Mouse (Mus musculus) forebrain, embryonic 11.5 days (tissue): ENCODE data around the gene Snrnp48. TPM values are rescaled to one million over a fixed set of nuclear protein-coding genes. Genes with fewer than 3 reads are reported as not detected.

Source experiments
- ATAC-seq: fragments of 200-750 bp; cut with Nextera tagmentation; replicated peaks from 2 replicates; pipeline ENCODE4 v1.8.0; 2017; ENCODE audit warnings: moderate TSS enrichment; ENCODE audit not compliant: low FRiP score
- DNase-seq: peaks from one replicate; pipeline ENCODE4 v3.0.0-alpha.2; 2017; ENCODE audit warnings: low spot score
- H3K27ac ChIP-seq: fragments of 300-500 bp; sonication (generic); 2 replicates; pipeline ENCODE4 v1.5.1; 2014; ENCODE audit warnings: low read depth, low read length
- H3K27me3 ChIP-seq: fragments of 300-500 bp; sonication (generic); 2 replicates; pipeline ENCODE4 v1.6.1; 2014; ENCODE audit warnings: mild to moderate bottlenecking, low read length, mixed read lengths; ENCODE audit not compliant: control insufficient read depth, insufficient read depth
- H3K36me3 ChIP-seq: fragments of 300-500 bp; sonication (generic); 2 replicates; pipeline ENCODE4 v1.6.1; 2014; ENCODE audit warnings: mild to moderate bottlenecking, low read length, moderate library complexity, mixed read lengths; ENCODE audit not compliant: control insufficient read depth, insufficient read depth
- H3K4me1 ChIP-seq: fragments of 300-500 bp; sonication (generic); replicated peaks from 2 replicates; pipeline ENCODE4 v1.6.1; 2014; ENCODE audit warnings: low read length, mixed read lengths; ENCODE audit not compliant: control insufficient read depth, insufficient read depth
- H3K4me2 ChIP-seq: fragments of 300-500 bp; sonication (generic); 2 replicates; pipeline ENCODE4 v1.6.1; 2014; ENCODE audit warnings: low read depth, mild to moderate bottlenecking, low read length, moderate library complexity, mixed read lengths; ENCODE audit not compliant: severe bottlenecking
- H3K4me3 ChIP-seq: fragments of 300-500 bp; sonication (generic); 2 replicates; pipeline ENCODE4 v1.5.1; 2014; ENCODE audit warnings: low read depth, low read length
- H3K9ac ChIP-seq: fragments of 300-500 bp; sonication (generic); 2 replicates; pipeline ENCODE4 v1.6.1; 2014; ENCODE audit warnings: low read length
- H3K9me3 ChIP-seq: fragments of 300-500 bp; sonication (generic); 2 replicates; pipeline ENCODE4 v1.6.1; 2016; ENCODE audit warnings: low read length, mixed read lengths; ENCODE audit not compliant: control insufficient read depth
- WGBS: fragments of 180-500 bp; shearing (Covaris S2); extraction: QIAGEN DNeasy Blood & Tissue Kit; methylation state at CpG from one replicate; pipeline ENCODE4 v1.1.7; 2014; 5-methylcytosine and 5-hydroxymethylcytosine counted together
- polyA plus RNA-seq: library from polyadenylated mRNA; unstranded; fragments of >200 nt; fragmentation: Nextera tagmentation; extraction: Ambion mirVana; gene quantifications from 2 replicates; pipeline ENCODE4 v1.2.1, GENCODE M21; 2014

The Snrnp48 gene
- polyA plus RNA-seq, 1 experiment from 2014 or later: 45.5 TPM

- H3K9ac ChIP-seq: no peak overlapping the region
- H3K27me3 ChIP-seq: no peaks in the 10 kb centered on the region
- no peak overlapping the region for H3K4me3 ChIP-seq
- no peaks in the 10 kb centered on the region for H3K4me1 ChIP-seq
- no peak overlapping the region for H3K27ac ChIP-seq
- whole genome bisulfite sequencing: 81% methylated on average over 5 of the region's 5 CpGs
- no peaks in the 10 kb centered on the region; the same call in 1 of the 2 replicates for H3K9me3 ChIP-seq
- H3K36me3 ChIP-seq: no peaks in the 10 kb centered on the region; the same call in 1 of the 2 replicates
- ATAC-seq: no peak
- H3K4me2 ChIP-seq: no peak overlapping the region
- DNase-seq: no peak
Observed at GRCm38 (mm10) chr13:38234651-38235050, 29.9 kb downstream of the Snrnp48 start.

GRCm38 (mm10) chr13:38235370-38235769, 30.6 kb downstream of the Snrnp48 start:
- WGBS: 71% methylated on average over 3 of the region's 3 CpGs
- H3K36me3 ChIP-seq: no peaks in the 10 kb centered on the region; the same call in 1 of the 2 replicates
- ATAC-seq: no peak

DNA sequence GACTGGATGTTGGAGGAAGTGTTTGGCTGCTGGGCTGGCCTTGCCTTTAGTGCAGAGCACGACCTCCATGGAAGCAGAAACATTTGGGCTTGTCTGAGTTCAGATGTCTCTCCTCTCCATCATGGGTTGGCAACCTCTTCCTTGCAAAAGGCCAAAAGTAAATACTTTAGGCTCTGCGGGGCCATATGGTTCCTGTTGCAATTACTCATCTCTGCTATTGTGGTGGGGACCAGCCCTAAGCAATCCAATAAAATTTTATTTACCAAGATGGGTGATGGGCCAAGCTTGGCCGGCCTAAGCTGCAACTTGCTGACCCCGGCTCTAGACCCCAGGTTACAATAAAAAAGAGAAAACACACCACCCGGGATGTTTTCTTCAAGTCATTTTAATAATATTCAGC, 43.4 kb downstream of the Snrnp48 start:
- DNase-seq (no peak), ATAC-seq (no peak)
- 81% methylated on average over 5 of the region's 5 CpGs for WGBS
- Histone ChIP-seq H3K27ac (no peak overlapping the region), H3K27me3 (no peaks in the 10 kb centered on the region), H3K9ac (no peak overlapping the region), H3K9me3 (no peaks in the 10 kb centered on the region), H3K4me3 (no peak overlapping the region), H3K4me2 (no peak overlapping the region), H3K36me3 (no peaks in the 10 kb centered on the region), H3K4me1 (no peaks in the 10 kb centered on the region)

More at GRCm38 (mm10) chr13:38235370-38235769, 30.6 kb downstream of the Snrnp48 start:
- Histone ChIP-seq H3K27me3 (no peaks in the 10 kb centered on the region), H3K27ac (no peak overlapping the region), H3K9ac (no peak overlapping the region), H3K4me2 (no peak overlapping the region), H3K4me3 (no peak overlapping the region), H3K9me3 (no peaks in the 10 kb centered on the region; the same call in 1 of the 2 replicates), H3K4me1 (no peaks in the 10 kb centered on the region)
- DNase-seq: no peak

- ATAC-seq: no peak
- 87% methylated on average over 3 of the region's 3 CpGs for WGBS
Observed at GRCm38 (mm10) chr13:38251226-38251625, 46.5 kb downstream of the Snrnp48 start.

GRCm38 (mm10) chr13:38253696-38254095, 49.0 kb downstream of the Snrnp48 start:
- Histone ChIP-seq H3K4me1 (no peaks in the 10 kb centered on the region), H3K27ac (no peak overlapping the region), H3K9ac (no peak overlapping the region), H3K9me3 (no peaks in the 10 kb centered on the region), H3K36me3 (no peaks in the 10 kb centered on the region), H3K4me2 (no peak overlapping the region), H3K27me3 (no peaks in the 10 kb centered on the region), H3K4me3 (no peak overlapping the region)
- DNase-seq (no peak), ATAC-seq (no peak)
- 95% methylated on average over 9 of the region's 9 CpGs for WGBS

More at GRCm38 (mm10) chr13:38251226-38251625, 46.5 kb downstream of the Snrnp48 start:
- no peak overlapping the region for H3K4me3 ChIP-seq
- no peaks in the 10 kb centered on the region for H3K4me1 ChIP-seq
- DNase-seq: no peak
- no peak overlapping the region for H3K27ac ChIP-seq
- no peaks in the 10 kb centered on the region for H3K36me3 ChIP-seq
- H3K4me2 ChIP-seq: no peak overlapping the region
- no peaks in the 10 kb centered on the region for H3K27me3 ChIP-seq
- H3K9ac ChIP-seq: no peak overlapping the region
- no peaks in the 10 kb centered on the region for H3K9me3 ChIP-seq

DNA sequence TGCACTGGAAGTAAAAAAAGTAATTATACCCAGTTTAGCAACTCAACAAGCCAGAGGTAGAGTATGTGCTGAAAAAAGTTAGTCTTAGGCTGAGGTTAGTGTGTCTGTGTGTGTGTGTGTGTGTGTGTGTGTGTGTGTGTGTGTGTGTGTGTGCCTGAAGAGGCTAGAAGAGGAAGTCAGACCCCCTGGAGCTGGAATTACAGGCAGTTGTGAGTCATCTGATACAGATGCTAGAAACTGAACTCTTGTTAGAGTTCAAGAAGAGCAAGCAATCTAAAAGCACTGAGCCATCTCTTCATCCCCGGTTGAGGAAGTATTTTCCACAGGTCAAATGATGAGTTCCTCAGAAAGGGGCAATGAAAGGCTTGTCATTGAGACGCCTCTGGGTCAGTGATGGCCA, 54.2 kb downstream of the Snrnp48 start:
- no peaks in the 10 kb centered on the region for H3K9me3 ChIP-seq
- H3K9ac ChIP-seq: no peak overlapping the region
- no peak overlapping the region for H3K27ac ChIP-seq
- no peaks in the 10 kb centered on the region for H3K4me1 ChIP-seq
- DNase-seq (no peak), ATAC-seq (no peak)
- no peaks in the 10 kb centered on the region for H3K27me3 ChIP-seq
- H3K4me2 ChIP-seq: no peak overlapping the region
- 79% methylated on average over 2 of the region's 2 CpGs for WGBS
- H3K4me3 ChIP-seq: no peak overlapping the region
- no peaks in the 10 kb centered on the region for H3K36me3 ChIP-seq

DNA sequence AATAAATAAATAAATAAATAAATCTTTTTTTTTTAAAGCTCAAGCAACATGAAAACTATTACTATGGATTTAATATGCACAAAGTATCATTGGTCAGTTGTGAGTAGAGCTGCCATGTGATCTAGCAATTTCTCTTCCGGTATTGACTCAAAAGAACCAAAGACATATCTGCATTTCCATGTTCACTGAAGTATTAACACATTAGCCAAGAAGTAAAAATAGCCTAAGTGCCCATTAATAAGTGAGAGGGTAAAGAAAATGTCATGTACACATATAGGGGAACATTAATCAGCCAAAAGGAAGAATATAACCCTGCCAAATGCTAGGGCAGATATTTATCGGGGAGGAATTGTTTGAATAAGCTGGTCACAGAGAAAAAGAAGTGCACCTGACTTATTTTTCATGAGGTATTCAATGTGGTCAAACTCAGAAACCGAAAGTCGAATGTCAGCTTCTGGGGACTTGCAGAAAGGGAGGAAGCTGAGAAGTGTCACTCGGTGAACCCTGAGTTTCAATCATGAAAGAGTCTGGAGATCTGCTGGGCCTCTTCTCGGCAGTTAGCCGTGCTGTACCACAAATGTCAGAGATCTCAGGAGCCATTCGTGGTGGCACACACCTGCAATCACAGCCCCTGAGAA, 64.4 kb downstream of the Snrnp48 start:
- Histone ChIP-seq H3K4me1 (no peaks in the 10 kb centered on the region), H3K9ac (no peak overlapping the region), H3K9me3 (no peaks in the 10 kb centered on the region), H3K4me3 (no peak overlapping the region), H3K27me3 (no peaks in the 10 kb centered on the region), H3K4me2 (no peak overlapping the region), H3K36me3 (no peaks in the 10 kb centered on the region), H3K27ac (no peak overlapping the region)
- no peak for ATAC-seq
- no peak for DNase-seq
- WGBS: 89% methylated on average over 8 of the region's 8 CpGs

- H3K27ac ChIP-seq: no peak overlapping the region
- H3K4me2 ChIP-seq: no peak overlapping the region
- DNase-seq (no peak), ATAC-seq (no peak)
- H3K27me3 ChIP-seq: no peaks in the 10 kb centered on the region
- H3K4me1 ChIP-seq: no peaks in the 10 kb centered on the region
- 65% methylated on average over 3 of the region's 3 CpGs for WGBS
- no peaks in the 10 kb centered on the region for H3K9me3 ChIP-seq
- no peaks in the 10 kb centered on the region for H3K36me3 ChIP-seq
- no peak overlapping the region for H3K4me3 ChIP-seq
- no peak overlapping the region for H3K9ac ChIP-seq
Observed at GRCm38 (mm10) chr13:38272624-38273023, 67.9 kb downstream of the Snrnp48 start.
